Mouse (Mus musculus): ENCODE results near the gene Epha6.

The Epha6 gene

GRCm38 (mm10) chr16:60264719-60265508 is 340.4 kb downstream of the Epha6 start:
- DNase-seq, result no peak

GRCm38 (mm10) chr16:60258151-60258635 is 347.1 kb downstream of the Epha6 start:
- no peak for DNase-seq

GRCm38 (mm10) chr16:60257623-60258022 is 347.7 kb downstream of the Epha6 start:
- no peak for DNase-seq

DNA sequence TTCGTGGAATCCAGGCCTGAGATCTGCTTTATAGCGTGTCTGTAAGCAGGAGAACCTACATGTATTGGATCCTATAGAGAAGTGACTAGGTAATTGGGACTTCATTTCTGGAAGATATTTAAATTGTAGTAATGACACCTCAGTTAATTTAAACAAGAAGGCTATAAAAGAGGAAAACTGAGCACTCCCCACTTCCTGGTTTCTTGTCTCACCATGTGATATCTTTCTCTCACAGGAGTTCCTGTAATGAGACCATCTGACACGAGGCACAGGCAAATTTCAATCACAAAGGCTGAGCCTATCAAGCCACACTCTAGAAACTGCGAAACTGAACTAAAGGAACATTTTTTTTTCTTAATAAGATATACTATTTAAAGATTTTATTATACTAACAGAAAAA is 348.3 kb downstream of the Epha6 start:
- DNase-seq, result no peak

DNA sequence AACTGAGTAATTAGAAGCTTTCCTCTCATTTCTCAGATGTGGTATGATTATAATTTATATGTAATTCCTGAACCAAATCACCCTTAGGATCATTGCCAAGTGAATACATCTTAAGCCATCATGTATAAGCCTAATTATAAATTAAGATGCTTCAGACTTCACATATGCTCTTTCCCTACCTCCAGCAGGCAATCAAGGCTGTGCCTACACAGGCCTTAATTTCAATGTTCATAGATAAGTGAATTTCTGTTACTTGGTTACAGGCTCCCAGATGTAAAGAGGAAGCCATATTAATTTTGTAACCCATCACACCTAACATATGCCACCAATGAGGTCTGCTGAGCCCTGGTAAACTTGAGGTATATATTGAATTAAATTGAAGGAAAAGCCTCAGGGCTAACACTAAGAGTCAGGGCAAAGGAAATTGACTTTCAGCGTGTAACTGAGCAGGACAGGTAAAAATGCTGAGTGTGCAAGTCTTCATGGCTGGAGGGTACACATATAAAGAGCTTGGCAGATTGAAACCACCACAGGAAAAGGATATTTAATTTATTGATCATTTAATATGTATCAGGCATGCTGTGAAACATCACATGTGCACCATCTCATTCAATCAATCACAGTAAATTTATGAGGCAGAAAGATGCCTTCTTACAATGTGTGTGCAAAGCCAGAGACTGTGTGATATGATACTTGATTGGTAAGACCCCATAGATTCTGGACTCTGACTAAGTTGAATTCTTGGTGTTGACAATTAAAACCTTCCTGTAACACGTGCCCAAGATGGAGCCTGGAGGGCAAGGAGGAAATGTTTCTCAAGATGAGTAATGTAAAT is 365.8 kb downstream of the Epha6 start:
- DNase-seq, result no peak

DNA sequence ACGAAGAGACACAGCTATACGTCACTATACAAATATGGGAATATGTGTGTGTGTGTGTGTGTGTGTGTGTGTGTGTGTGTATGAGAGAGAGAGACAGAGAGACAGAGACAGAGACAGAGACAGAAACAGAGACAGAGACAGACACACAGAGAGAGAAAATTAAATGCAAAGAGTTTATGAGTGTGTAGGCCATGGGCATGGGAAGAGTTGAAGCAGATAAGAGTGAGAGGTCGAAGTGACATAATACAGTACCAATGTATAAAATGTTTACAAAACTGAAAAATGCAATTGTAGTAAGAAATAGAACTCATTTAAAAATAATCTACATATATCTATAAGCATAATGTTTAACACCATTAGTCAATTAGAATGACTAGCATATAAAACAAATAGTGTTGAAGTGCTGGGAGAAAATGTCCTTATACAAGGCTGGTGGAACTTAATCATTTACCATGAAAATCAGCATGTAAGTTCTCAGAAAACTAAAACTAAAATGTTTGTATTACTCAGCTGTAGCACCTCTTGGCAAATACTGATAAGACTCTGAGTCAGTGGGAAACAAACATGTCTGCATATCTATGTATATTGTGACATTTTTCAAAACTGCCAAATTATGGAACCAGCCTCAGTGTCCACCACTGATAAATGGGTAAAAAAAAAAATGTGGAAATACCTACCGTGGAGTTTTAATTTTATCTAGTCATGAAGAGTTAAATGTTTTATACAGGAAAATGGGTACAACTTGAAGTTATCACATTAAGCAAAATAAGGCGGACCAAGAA is 371.2 kb downstream of the Epha6 start:
- DNase-seq, result no peak

DNA sequence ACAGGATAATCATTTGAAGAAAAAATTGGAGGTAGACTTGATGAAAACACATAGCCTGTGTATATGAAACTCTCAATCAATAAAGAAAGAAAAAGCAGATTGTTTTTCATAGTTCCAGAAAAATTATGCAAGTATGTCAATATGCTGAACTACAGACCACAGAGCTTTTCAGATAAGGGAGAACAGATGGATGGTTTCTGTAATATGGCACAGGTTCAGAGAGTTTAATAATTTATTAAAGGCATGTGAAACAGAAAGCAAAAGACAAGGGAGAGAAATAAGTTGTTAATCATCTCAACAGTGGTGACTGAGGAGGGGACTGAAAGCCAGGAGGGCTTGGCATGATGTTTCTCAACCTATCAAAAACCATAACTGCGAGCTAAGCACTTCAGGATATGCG is 372.3 kb downstream of the Epha6 start:
- no peak for DNase-seq

DNA sequence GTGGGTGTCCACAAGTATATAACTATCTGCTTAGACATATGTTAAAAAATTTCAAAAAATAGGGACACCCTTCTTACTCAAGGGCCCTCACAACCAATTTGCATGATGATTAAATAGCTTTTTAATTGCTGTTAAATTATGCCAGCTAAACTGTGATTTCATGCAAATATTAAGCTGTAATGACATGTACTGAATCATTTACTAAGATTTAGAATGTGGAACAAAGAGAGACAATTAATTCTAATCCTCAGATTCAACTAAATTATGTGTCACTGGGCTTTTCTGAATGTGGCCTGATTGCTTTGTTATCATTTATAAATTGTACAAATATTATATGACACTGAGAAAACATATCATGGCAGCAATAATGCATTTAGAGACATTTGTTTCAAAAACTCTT is 396.2 kb downstream of the Epha6 start:
- DNase-seq, result no peak

DNA sequence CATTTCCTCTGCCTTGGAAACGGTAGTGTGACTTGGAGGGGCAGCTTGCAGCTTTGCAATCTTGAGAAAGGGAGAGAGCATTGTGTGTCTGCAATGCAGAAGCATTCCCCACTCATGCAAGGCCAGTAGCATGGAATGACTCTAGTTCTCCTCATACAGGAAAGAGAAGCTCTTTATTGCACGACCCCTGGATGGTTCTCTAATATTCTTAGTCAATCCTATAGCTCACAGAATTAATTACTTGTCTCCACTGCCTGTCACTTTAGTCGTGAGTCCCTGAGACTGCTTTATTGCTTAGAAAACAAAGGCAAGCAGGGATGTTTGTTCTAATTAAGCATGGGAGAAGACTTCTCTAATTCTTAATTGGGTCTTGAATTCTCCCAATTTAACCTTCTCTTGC is 429.8 kb downstream of the Epha6 start:
- DNase-seq, result no peak

DNA sequence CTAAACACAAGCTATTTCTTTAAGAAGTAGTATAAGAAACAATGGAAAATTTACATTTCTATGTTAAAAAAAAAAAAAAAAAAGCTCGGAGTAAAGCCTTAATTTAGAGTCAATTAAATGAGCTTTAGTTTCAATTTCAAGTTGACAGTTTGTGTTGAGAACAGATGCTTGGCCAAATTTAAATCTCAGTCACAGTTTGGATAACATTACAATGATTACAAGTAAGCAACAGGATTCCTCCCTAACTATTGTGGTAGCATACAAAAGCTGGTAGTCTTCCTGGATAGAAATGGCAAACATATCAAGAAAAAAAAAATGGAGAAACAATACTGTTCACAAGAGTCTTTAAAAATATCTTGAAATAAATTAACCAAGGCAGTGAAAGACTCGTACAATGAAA is 452.9 kb downstream of the Epha6 start:
- DNase-seq, result no peak

GRCm38 (mm10) chr16:60144370-60144769 is 461.0 kb downstream of the Epha6 start:
- no peak for DNase-seq

GRCm38 (mm10) chr16:60121435-60121834 is 483.9 kb downstream of the Epha6 start:
- no peak for DNase-seq

DNA sequence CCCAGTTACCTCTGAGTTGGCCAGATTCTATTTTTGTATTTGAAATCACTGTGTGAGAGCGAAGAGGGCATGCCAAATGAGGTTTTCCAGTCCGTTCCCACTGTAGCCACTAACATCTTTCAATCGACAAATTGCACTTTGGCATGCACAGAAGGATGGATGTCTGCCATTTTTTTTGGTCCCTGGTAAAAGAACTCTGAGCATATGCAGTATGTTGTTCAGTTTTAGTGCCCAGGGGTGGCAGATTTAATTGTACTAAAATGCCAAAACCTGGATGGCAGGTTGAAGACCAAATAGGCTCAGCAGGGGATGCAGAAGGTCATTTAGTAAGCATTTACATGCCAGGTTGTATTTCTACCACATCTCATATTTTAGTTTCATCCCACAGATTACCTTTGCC is 503.1 kb downstream of the Epha6 start:
- DNase-seq, result no peak

GRCm38 (mm10) chr16:60095333-60095732 is 510.0 kb downstream of the Epha6 start:
- no peak for DNase-seq

DNA sequence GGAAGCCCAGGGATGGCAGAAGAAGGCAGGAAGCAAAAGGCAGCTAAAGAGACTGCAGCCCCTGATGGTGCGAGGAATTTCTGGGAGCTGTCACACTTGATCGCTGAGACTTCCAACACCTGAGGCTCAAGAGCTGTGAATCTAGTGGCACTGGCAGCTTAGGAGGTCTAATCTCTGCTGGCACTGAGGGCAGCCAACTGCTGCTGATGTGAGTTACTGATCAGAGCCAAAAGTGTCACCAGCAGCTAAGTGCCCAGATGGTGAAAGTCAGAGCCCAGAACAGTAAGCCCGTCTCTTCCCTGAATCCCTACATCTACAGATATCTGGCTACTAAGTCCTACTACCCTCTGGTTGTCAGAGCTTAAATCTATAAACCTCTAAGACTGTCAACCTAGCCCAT is 518.4 kb downstream of the Epha6 start:
- DNase-seq, result no peak

GRCm38 (mm10) chr16:60070457-60071112 is 534.7 kb downstream of the Epha6 start:
- DNase-seq, result no peak

DNA sequence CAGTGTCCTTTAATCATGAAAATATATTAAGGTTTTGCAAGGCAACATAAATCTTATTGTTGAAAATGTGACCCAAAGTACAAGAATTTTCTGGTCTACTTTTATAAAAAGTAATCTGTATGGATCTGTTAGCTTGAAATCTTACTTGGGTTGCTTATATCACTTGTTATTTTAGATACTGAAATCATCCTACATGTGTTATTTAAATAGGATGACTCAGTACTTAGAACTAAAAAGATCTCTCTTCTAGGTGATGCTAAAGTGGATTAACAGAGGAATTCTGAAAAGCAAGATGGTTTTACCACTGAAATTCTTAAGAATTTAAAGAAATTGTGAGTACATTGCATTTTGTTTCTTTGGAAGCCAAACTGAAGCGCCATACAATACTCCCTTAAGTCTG is 561.5 kb downstream of the Epha6 start:
- no peak for DNase-seq

GRCm38 (mm10) chr16:60028381-60028780 is 577.0 kb downstream of the Epha6 start:
- DNase-seq, result no peak

DNA sequence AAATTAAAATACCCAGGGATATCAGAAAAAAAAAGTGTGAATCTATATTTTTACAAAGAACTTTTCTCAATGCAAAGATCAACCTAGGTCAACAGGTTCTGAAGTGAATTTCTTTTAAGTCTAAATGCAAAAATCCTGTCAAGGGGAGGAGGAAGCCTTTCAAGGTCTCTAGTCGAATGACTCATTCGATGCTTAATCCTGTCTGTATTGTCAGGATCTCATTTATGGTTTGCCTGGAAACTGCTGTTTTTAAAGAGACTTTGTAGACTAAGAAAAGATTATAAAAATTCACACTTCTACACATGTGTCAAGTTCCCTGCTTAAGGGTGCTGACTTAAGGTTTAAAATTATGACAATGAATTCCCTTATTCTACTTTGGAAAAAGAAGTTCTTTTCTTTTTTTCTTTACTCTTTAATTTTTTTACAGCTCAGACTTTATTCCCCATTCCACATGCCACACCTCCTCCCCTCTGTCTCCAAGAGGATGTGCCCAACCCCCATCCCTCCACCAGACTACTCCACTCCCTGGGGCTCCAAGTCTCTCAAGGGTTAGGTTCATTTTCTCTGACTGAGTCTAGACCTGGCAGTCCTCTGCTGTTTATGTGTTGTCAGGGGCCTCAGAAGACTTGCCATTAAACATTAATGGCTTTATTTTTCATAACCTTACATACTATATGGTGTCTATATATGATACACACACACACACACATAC is 598.3 kb downstream of the Epha6 start:
- DNase-seq, result no peak

DNA sequence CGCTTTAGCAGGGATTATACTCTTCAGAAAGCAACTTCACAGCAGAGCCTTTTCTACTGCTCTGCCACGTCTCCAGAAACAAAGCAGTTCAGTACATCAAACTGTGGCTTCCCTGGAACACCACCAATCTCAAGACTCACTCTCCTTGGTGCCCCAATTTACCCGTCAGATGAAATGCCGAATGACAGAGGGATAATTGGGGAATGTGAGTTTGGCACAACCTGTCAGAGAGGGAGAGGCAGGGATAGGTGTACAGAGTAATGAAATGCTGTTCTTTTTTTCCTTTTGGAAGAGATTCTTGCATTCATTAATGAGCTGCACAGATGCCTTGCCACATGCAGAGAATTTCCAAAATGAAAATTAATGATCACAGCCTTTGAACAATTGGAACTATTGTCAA is 635.5 kb downstream of the Epha6 start:
- no peak for DNase-seq

DNA sequence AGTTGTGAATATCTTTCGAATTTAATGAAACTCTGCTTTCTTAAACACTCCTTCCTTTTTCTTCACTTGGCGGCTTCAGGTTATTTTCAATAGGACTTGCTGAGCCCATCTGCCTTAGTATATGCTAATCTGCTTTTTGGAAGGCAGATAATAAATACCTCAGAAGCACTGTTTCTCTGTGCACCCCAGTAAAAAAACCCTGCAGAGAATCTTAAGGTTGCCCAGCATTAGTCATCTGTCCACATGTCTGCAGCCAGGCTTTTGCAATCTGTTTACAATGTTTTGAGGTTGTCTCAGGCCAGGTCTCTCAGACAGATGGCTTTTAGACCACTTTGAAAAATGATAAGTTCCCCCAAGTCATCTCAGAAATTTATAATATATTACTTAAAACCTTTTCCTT is 649.6 kb downstream of the Epha6 start:
- no peak for DNase-seq

DNA sequence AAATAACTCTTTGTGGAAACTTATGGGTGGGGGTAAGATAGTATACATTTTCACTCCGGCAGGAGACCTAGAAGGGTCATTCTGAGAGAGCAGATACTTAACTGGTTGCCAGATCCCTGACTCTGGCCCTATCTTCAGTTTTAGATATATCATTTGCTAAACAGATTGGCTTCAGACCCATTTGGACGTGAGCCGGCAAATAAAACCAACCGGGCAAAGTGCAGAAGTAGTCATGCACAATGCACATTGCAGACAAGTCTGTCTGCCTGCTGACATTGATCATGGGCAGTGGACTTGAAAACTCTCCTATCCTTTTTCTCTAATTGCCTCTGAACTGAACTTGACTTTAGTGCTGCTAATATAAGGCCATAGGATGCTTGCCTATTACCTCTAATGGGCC is 681.6 kb downstream of the Epha6 start:
- no peak for DNase-seq

All from thymus, adult 18-20 months (tissue).